Mouse (Mus musculus): ENCODE data around the gene L3mbtl1. TPM values are rescaled to one million over a fixed set of nuclear protein-coding genes. Genes with fewer than 3 reads are reported as not detected.

Gene L3mbtl1
- polyA plus RNA-seq, 1 experiment, result 0.51 TPM

DNA sequence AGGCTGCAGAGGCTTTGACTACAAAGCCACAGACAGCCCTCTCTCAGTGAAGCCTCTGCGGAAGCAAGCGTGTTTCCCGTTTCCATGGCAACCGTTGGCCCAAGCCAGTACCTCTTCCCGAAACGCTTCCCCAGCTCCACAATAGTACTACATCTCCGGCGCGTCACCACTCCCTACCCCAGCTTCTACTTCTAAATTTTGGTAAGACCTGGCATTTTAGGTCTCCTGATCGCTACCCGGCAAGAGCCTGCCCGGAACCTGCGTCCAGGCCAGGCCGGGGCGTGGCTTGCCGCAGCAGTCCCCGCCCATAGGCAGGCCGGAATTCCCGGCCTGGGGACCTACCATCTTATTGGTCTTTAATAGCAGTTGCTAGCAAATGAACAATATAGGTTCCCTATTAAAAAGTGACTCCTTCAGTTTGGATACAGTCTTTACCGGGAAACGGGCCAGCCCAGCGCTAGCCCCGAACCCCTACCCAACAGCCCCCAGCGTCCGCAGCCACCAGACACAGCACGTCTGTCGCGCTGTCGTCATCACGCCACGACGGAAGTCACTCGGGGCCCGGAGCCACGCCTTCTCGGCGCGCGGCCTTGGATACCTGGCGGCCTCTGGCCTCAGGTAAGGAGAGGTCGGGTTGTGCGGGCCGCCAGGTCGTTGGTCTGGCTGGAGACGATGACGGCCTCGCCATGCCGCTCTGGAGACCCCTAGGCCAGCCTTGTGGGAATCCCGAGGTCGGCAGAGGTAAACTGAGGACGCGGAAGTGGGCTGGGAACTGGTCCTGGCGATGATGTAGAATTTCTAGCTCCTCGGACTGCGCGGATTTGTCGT is 73.9 kb downstream of the L3mbtl1 start, which contains the start of gene Ift52:
TSS of gene Ift52 (plus strand) at position 439 of the 828 bp plus-strand sequence.
- Histone ChIP-seq H3K4me3 (ENCODE audit: insufficient read depth, low read length) (peak within 1 kb of the TSS; percentile 72), H3K27ac (ENCODE audit: insufficient read depth, low read length) (peak within 1 kb of the TSS; percentile 39; the same call in 1 of the 2 replicates), H3K4me1 (ENCODE audit: control insufficient read depth, insufficient read depth, low read length) (0 out of 2 replicates have a peak, but pooled peaks cover 3% of the 10 kb centered on the region)
- TF ChIP-seq POLR2A (IDR thresholded peaks at IDR 0.05; ENCODE audit: low read depth, low read length) (peak; percentile 50), CTCF (IDR thresholded peaks at IDR 0.05; ENCODE audit: borderline replicate concordance, insufficient read depth, low read length) (no peak)

Other genes with a start within 250 kb of the L3mbtl1 start
- 198 and 232 TPM in 2 replicates for gene Srsf6, start 11.9 kb upstream of the L3mbtl1 start, polyA plus RNA-seq (2011; ENCODE audit: insufficient read length, low read depth, missing spikeins)
- not detected in 2 replicates for gene Sgk2, start 43.9 kb downstream of the L3mbtl1 start, polyA plus RNA-seq (2011; ENCODE audit: insufficient read length, low read depth, missing spikeins)
- gene Ift52, start 73.9 kb downstream of the L3mbtl1 start, polyA plus RNA-seq (2011; ENCODE audit: insufficient read length, low read depth, missing spikeins), result 55.8 and 60.1 TPM in 2 replicates
- 13.8 and 25.7 TPM in 2 replicates for gene Mybl2, start 111.2 kb downstream of the L3mbtl1 start, polyA plus RNA-seq (2011; ENCODE audit: insufficient read length, low read depth, missing spikeins)
- not detected in 2 replicates for gene Gtsf1l, start 144.4 kb downstream of the L3mbtl1 start, polyA plus RNA-seq (2011; ENCODE audit: insufficient read length, low read depth, missing spikeins)